Comparison of ENCODE assay signal across 8 mouse cellular contexts in genomic region chr12:11391244-11391949, GRCm38 (mm10). TPM values are rescaled to one million over a fixed set of nuclear protein-coding genes. Genes with fewer than 3 reads are reported as not detected.
DNase-seq lines count a peak whose midpoint lies in the region; ATAC-seq and TF ChIP-seq lines count a peak whose summit lies in the region.

No protein-coding gene starts in this region.

- H3K79me2 ChIP-seq in liver, adult 2 months (ENCODE audit: control insufficient read depth, insufficient read depth, low read length), result no peaks in the 10 kb centered on the region

- no peak for TF ChIP-seq CTCF in heart, postnatal 0 days (IDR thresholded peaks at IDR 0.05; ENCODE audit: low read depth)
- no peak for TF ChIP-seq CTCF in liver, adult 2 months (IDR thresholded peaks at IDR 0.05; ENCODE audit: low read depth, low read length)

- ATAC-seq in heart, postnatal 0 days (ENCODE audit: insufficient read depth, low read depth), result peak; percentile 72

- no peaks in the 10 kb centered on the region for H3K27me3 ChIP-seq in heart, postnatal 0 days (ENCODE audit: control insufficient read depth, insufficient read depth, low read length)
- H3K27me3 ChIP-seq in liver, adult 2 months (ENCODE audit: control insufficient read depth, insufficient read depth, low read length), result no peaks in the 10 kb centered on the region

- peak; percentile 20 for DNase-seq in adrenal gland, adult 2 months
- no peak for DNase-seq in adrenal gland, postnatal 4 days (ENCODE audit: low spot score in 2 of 2)
- DNase-seq in right cerebral cortex, postnatal 10 days (ENCODE audit: low spot score in 2 of 2), result peak; percentile 53 to 65
- no peak for DNase-seq in right cerebral cortex, postnatal 25 days
- peak; percentile 29 for DNase-seq in heart, postnatal 0 days (ENCODE audit: low spot score)
- DNase-seq in liver, adult 2 months (ENCODE audit: extremely low read depth, low read depth, low spot score), result peak; percentile 19
- DNase-seq in yolk sac, embryonic 10.5 days (ENCODE audit: low spot score), result peak; percentile 26
- no peak for DNase-seq in layer of hippocampus, postnatal 25 days (ENCODE audit: extremely low spot score in 1 of 2, low spot score in 1 of 2)

- H3K9ac ChIP-seq in heart, postnatal 0 days (replicated peaks; ENCODE audit: low read depth, low read length), result no peak overlapping the region
- H3K9ac ChIP-seq in liver, adult 2 months (ENCODE audit: low read depth, low read length), result no peak overlapping the region

- WGBS in heart, postnatal 0 days, result 15% methylated on average over 7 of the region's 7 CpGs
- WGBS in liver, adult 2 months, result 77% methylated on average over 7 of the region's 7 CpGs

- H3K4me1 ChIP-seq in heart, postnatal 0 days (ENCODE audit: control insufficient read depth, insufficient read depth), result peaks cover 7% of the 10 kb centered on the region; the same call in 1 of the 2 replicates
- H3K4me1 ChIP-seq in liver, adult 2 months (ENCODE audit: control insufficient read depth, insufficient read depth, low read length), result no peaks in the 10 kb centered on the region; the same call in 1 of the 2 replicates

- no peak for TF ChIP-seq EP300 in heart, postnatal 0 days (IDR thresholded peaks at IDR 0.05; ENCODE audit: low read depth)

- H3K36me3 ChIP-seq in heart, postnatal 0 days (replicated peaks; ENCODE audit: control insufficient read depth, insufficient read depth, low read length), result no peaks in the 10 kb centered on the region
- H3K36me3 ChIP-seq in liver, adult 2 months (ENCODE audit: control insufficient read depth, insufficient read depth, low read length), result no peaks in the 10 kb centered on the region

- no peaks in the 10 kb centered on the region for H3K9me3 ChIP-seq in heart, postnatal 0 days (replicated peaks; ENCODE audit: control insufficient read depth, low read length)

- no peak for TF ChIP-seq POLR2A in liver, adult 2 months (IDR thresholded peaks at IDR 0.05; ENCODE audit: extremely low read depth, insufficient read depth, low read length)

- H3K4me2 ChIP-seq in heart, postnatal 0 days (ENCODE audit: low read depth, low read length), result no peak overlapping the region

- H3K4me3 ChIP-seq in heart, postnatal 0 days (ENCODE audit: low read depth, low read length), result no peak overlapping the region
- no peak overlapping the region for H3K4me3 ChIP-seq in liver, adult 2 months (ENCODE audit: insufficient read depth, low read depth, low read length)

- no peak overlapping the region for H3K27ac ChIP-seq in heart, postnatal 0 days (ENCODE audit: low read depth)
- H3K27ac ChIP-seq in liver, adult 2 months (replicated peaks; ENCODE audit: insufficient read depth, low read depth, low read length), result no peak overlapping the region

RNA-seq across cellular contexts. Expression of gene Vsnl1, which starts 45.0 kb away (rescaled TPM):
- 10 to 100 TPM; 37.3 to 69.8 TPM for total RNA-seq in adrenal gland, adult 2 months (2021)
- 2.1 and 4.3 TPM in 2 replicates for polyA plus RNA-seq in adrenal gland, adult 2 months (2012; rRNA removed)
- total RNA-seq in adrenal gland, postnatal 4 days (2021), result 10 to 100 TPM; 38.5 to 38.8 TPM
- total RNA-seq in heart, postnatal 0 days (2014; rRNA removed; ENCODE audit: low replicate concordance), result 1.6 and 6.9 TPM in 2 replicates
- polyA plus RNA-seq in heart, postnatal 0 days (2015; fragmentation: Nextera tagmentation; extraction: Ambion mirVana), result 2.9 and 5.5 TPM in 2 replicates
- 0.20 TPM in 1 of 2 replicates, not detected in the other for total RNA-seq in liver, adult 2 months (2014; rRNA removed)
- not detected in 2 replicates for polyA plus RNA-seq in liver, adult 2 months (2012; rRNA removed)
- total RNA-seq in layer of hippocampus, postnatal 25 days (2021), result 100 to 1,000 TPM; 408 to 421 TPM

Comparison
In these comparisons a context has a peak if more than half of its experiments do, and no peak if none do; other contexts are left out.
1. DNase-seq: peak in adrenal gland, adult 2 months (single experiment), right cerebral cortex, postnatal 10 days (2 of 2), heart, postnatal 0 days (single experiment), liver, adult 2 months (single experiment) and yolk sac, embryonic 10.5 days (single experiment); none in adrenal gland, postnatal 4 days (0 of 2), right cerebral cortex, postnatal 25 days (single experiment) and layer of hippocampus, postnatal 25 days (0 of 2).